Mouse (Mus musculus) gonadal fat pad, adult 2 months (tissue): ENCODE measurements around the gene Lrrc29. TPM values are rescaled to one million over a fixed set of nuclear protein-coding genes. Genes with fewer than 3 reads are reported as not detected.
"Not testable (repeated sequence)": the region's sequence is repeated elsewhere in the genome, so short reads cannot be mapped to it uniquely, and the experiment has no call there.

Experiments used
- DNase-seq: peaks from one replicate; pipeline ENCODE4 v3.0.0-alpha.2; 2012; ENCODE audit warnings: low read depth
- polyA plus RNA-seq: library from polyadenylated mRNA; depleted of rRNA; stranded (reverse); fragments of >200 nt; gene quantifications from 2 replicates; pipeline ENCODE4 v1.2.3, GENCODE M21; 2012

Lrrc29 gene
- polyA plus RNA-seq, 1 experiment = 11.5 TPM

DNA sequence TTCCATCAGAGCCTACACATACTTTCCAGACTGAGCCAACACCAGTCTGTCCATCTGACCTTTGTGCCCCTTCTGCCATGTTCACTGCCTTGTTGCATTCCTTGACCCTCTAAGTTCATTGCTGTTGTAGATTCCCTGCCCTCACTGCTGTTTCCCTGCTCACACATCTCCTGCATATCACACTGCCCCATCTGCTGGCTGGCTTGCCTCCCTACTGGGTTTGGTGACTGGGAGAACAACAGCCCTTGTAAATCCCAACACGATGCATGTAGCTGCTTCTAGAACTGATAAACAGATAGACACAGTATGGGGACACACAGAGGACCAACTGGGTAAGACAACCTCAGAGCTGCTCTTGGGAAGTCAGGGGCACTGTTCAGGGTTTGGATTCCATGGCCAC lies 14.4 kb downstream of the Lrrc29 start:
- no peak for DNase-seq

GRCm38 (mm10) chr8:105310118-105310517 lies 16.0 kb downstream of the Lrrc29 start:
- DNase-seq = no peak

GRCm38 (mm10) chr8:105309142-105309847 lies 16.8 kb downstream of the Lrrc29 start:
- no peak for DNase-seq

GRCm38 (mm10) chr8:105308428-105308827 lies 17.6 kb downstream of the Lrrc29 start:
- DNase-seq = no peak

DNA sequence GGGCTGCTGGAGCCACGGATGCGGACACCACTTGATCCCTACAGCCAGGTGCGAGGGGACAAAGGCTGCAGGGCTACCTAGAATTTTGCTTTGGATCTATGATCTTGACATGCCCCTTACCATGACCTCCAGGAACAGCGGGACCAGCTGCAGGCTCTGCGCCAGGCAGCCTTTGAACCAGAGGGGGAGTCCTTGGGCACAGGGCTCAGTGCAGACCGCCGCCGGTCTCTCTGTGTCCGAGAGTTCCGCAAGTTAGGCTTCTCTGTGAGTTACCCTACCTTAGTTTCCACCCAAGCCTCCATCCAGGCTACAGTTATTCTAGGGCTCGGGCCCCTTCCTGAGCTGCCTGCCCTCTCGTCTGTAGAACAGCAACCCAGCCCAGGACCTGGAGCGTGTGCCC lies 18.4 kb downstream of the Lrrc29 start:
- no peak for DNase-seq

DNA sequence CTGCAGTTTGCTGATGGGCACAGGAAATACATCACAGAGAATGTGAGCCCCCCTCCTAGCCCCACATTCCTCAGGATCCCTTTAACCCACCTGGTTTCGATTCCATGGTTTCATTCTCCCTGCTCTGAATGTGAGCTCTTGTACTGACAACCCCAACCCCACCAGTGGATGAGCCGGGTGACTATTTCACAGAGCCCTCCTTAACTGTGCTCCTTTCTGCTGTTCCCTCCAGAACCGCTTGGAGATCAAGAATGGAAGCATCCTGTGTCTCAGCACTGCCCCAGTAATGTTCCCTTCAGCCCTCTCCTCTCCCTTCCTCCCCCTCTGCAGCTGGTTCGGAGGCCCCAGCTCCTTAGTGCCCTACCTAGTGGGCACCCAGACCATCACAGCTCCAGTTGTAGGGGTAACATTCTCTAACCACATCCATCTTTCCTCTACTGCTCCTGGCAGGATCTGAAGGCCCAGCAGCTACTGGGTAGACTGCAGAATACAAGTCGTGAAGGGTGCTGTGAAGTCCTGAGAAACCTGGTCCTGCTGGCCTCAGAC lies 19.9 kb downstream of the Lrrc29 start:
- no peak for DNase-seq

GRCm38 (mm10) chr8:105305211-105306145 lies 20.6 kb downstream of the Lrrc29 start, which contains the start of gene Elmo3:
TSS of gene Elmo3 (plus strand) at chr8:105305601.
- no peak for DNase-seq

GRCm38 (mm10) chr8:105304325-105305210 lies 21.5 kb downstream of the Lrrc29 start:
- no peak for DNase-seq

- DNase-seq = no peak
These were observed 22.2 kb downstream of the Lrrc29 start for GRCm38 (mm10) chr8:105303874-105304273.

DNA sequence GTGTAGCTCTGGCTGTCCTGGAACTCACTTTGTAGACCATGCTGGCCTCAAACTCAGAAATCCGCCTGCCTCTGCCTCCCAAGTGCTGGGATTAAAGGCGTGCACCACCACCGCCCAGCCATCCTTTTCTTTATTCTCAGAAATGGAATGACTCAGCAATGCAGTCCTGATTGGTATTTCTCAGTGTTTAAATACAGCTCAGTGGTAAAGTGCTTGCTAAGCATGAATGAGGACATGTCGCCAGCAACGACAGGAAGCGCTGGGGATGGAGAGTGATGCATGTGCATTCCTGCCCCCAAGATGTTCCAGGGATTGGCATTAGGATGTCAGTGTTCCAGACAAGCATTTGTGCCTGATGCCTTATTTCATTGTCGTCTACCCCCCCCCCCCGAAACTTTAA lies 22.7 kb downstream of the Lrrc29 start:
- no peak for DNase-seq

DNA sequence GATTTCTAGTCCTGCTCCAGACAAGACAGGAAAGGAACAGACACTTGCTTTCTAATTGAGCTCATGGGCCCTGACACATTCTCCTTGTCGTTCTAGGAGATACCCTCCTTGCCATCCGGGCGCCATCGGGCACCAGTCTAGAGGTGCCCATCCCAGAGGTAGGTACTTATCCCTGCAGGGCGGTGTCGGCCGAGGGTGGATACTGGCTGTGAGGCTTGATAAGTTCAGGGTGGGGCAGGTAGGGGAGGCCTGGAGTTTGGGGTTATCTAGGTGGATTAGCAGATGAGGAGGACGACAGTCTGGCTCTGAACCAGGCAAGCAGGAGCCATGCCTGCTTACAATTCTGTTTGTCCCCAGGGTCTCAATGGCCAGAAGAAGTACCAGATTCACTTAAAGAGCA lies 26.1 kb downstream of the Lrrc29 start:
- no peak for DNase-seq

DNA sequence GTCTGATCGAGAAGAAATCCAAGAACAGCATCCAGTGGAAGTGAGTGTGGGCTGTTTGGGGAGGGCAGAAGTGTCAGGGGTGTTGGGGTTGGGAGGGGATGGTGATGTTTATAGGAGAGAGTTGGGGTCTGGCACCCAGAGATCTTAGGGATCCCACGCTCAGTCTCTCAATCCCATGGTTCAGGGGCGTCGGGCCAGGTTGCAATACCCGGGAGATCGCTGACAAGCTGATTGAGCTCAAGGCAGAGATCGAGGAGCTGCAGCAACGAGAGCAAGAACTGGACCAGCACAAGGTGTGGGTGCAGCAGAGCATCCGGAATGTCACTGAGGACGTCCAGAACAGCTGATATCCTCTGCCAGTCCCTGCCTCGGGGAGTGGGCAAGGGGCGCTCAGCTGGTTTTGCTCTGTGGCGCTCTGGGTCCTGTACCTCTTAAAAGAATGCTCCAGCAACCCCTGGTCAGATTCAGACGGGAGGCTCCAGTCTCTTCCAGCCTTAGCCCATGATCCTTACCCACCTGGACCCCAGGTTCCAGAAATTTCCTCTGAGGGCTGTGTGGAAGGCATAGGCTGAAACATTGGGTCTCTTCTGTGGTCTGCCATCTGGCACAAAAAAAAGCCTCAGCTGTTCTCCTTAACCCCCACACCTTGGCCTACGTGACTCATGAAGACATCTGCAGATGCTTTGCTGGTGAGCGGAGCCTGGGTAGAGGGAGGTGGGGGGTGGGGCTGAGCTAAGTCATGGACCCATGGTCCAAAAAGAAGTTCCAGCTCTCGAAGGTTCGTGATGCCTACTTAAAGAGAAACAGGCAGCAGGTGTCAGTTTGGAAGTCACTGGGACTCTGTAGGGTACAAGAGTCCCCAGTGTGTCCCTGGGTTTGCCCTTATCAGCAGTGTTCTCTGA lies 27.5 kb downstream of the Lrrc29 start:
- no peak for DNase-seq

GRCm38 (mm10) chr8:105297511-105298192 lies 28.4 kb downstream of the Lrrc29 start, which contains the start of gene E2f4:
TSS of gene E2f4 (plus strand) at chr8:105297663.
- DNase-seq = no peak

DNA sequence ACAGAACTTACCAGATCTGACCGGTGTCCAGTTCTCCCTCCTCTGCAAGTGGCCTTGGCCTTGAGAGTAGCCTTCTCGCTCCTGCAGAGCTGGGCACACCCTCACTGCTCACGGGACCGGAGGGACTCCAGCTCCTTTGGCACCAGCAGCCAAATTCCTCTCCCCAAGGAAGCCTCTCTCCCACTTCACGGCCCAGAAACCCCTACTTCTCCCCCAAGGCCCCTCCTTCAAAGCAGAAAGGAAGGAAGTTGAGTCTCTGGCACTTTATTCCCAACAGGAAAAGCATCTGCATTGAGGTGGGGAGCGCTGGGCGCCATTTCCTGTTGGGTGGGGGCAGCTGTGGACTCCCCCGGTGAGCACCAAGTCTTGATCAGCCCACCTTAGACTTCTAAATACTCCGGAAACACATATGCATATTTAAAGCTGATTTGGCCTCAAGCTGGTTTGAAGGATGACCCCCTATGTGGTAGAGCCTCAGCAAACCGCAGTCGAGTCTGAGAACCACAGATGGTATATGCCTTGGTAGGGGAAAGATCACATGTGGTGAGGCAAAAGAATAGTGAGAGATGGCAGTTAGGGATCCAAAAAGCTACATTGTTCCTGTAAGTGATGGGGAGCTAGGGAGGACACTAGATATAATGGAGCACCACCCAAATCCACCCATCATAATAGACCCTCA lies 30.0 kb downstream of the Lrrc29 start, which contains the start of gene Exoc3l:
TSS of gene Exoc3l (minus strand) at position 207 of the 679 bp plus-strand sequence.
- no peak for DNase-seq

DNA sequence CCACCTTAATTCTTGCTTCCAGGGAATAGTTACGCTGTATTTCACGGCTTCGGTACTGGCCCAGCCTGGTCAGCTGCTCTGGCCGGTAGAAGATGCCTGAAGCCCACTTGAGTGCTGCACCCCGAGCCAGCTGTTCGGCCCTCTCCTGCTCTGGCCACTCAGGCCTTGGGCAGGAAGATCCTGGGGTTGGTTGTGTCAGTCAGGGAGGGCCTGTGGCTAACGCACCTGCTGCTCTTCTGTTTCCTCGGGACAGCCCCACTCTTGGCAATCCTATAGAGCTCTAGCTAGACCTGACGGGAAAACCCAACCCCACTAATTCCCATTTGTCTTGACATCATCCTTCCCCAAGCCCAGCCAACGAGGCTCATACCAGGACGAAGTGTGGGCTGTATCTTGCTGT lies 30.8 kb downstream of the Lrrc29 start:
- DNase-seq = no peak

DNA sequence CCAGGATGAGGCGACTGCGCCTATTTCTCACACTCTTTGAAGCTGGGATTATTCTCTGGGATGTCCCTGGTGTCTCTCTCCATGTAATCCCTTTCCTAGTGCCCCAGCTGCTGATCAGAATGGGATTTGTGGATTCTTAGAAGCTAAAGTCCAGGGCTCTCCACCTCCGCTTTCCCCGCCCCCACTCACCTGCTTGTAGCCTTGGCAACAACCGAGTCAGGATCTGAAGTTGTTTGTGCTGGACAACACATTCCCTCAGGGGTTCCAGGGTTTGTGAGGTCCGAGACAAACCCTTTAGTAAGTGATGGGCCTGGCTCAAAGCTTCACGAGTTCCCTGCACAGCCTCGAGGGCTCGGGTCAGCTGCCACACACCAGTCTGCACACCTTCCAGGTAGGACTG lies 31.3 kb downstream of the Lrrc29 start:
- DNase-seq = no peak

GRCm38 (mm10) chr8:105293405-105293804 lies 32.7 kb downstream of the Lrrc29 start:
- DNase-seq = no peak

- DNase-seq = no peak
These were observed 33.6 kb downstream of the Lrrc29 start for GRCm38 (mm10) chr8:105292471-105292870.

- DNase-seq = not testable (repeated sequence)
These were observed 34.3 kb downstream of the Lrrc29 start for GRCm38 (mm10) chr8:105291802-105292201.
